Mouse (Mus musculus) adrenal gland, postnatal 14 days (tissue): ENCODE data around the gene Npb. TPM values are rescaled to one million over a fixed set of nuclear protein-coding genes. Genes with fewer than 3 reads are reported as not detected.

Source experiments
- DNase-seq: peaks from one replicate; pipeline ENCODE4 v3.0.0; 2021; ENCODE audit warnings: mixed read lengths
- total RNA-seq: library from RNA; stranded (reverse); gene quantifications from 2 replicates; pipeline ENCODE4 v1.2.3, GENCODE M21; 2021

Gene Npb
- total RNA-seq, 1 experiment from 2014 or later: 1.6 TPM

DNA sequence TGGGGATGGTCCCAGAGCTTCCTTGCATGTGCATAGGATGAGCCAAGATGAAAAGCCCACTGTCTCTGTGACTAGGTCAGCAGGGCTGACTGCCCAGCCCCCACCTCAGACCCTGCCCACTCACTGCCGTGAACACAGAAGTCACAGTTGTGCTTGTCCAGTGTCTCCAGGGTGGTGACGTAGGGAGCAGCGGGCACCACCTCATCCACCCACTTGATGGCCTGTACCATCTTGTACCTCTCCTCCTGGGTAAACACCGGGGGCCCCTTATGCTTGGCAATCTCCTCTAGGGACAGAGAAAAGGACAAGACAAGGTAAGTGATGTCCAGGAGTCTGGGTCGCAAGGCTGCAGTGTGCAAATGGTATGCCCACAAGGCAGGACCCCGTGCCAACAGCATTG lies 6.9 kb downstream of the Npb start:
- DNase-seq: no peak

DNA sequence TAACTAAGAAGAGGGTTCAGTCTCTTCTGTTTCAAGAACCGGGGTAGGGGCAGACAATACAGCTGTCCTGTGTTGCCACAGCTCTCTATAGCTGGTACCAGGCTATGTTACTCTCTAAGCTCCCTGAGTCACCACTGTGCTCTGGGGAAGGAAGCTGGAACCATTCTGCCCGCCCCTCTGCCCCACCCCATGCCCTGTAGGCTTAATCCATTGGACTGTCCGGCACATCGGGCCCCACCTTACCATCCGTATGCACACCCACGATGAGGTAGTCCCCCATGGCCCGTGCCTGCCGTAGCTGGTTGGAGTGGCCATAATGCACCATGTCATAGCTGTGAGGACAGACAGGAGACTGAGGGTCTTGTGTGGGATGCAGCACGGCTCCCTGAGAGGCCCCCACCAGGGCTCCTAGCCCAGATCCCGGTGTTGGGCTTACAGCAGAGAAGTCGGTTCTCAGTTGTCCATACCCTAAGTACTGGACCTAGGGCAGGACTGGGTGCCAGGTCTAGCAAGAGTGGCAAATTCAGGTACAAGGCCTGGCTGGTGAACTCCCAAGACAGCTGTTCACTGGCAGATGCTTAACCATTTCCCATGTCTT lies 7.4 kb downstream of the Npb start:
- DNase-seq: no peak

DNA sequence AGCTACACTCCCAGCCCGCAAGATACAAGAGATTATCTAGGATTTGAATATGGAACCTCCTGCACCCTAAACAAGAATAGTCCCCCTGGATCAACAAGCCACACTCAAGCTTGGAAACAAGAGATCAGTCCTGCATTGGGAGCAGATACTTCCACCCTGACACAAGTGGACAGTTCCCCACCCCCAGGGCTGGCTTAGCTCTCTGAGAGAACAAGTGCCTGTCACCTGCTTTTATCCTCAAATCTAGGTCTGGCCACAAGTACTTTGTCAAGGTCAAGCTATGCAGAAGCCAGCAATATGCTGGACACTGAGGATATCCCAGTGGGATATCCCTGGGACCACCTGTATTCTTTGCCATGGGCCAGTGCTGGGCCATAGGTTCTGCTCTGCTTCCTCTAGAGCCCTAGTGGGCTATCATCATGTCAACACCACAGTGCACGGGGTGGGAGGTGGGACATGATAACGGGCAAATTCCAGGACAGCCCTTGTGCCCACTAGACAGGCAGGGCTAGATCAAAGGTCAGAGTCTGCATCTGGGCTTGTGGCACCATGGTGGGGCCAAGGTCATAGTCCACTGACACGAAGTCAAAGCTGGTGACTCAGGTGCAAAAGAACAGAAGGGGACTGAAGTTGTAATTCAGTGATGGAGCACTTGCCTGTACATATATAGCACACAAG lies 8.5 kb downstream of the Npb start:
- DNase-seq: no peak

DNA sequence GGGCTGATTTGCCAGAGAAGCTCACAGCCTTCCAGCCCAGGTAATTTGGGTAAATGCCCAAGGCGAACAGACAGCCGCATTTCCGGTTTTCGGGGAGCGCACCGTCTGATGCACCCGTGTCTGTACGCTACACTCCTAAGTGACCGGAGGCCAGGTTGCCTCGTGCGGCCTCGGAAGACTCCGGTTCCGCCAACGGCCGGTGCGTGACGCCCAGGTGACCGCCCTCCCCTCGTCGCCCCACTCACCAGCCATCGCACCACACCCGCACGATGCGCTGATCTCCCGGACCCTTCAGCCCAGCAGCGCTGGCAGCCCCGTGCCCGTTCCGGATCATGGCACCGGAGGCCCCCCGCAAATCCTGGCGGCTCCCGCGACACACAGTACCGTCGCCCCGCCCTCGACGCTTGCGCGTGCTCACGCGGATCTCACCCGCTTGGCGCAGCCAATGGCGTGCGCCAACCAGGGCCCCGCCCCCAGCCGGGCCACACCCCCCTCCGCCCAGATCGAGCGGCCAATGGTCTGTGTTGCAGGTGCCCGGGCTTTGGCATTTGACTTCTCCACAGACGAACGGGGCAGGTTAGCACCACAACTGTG lies 9.3 kb downstream of the Npb start, which contains the start of gene Pcyt2:
Gene Pcyt2, minus strand, starts transcription at position 418 of the 594 bp plus-strand sequence.
- peak; percentile 97 for DNase-seq

DNA sequence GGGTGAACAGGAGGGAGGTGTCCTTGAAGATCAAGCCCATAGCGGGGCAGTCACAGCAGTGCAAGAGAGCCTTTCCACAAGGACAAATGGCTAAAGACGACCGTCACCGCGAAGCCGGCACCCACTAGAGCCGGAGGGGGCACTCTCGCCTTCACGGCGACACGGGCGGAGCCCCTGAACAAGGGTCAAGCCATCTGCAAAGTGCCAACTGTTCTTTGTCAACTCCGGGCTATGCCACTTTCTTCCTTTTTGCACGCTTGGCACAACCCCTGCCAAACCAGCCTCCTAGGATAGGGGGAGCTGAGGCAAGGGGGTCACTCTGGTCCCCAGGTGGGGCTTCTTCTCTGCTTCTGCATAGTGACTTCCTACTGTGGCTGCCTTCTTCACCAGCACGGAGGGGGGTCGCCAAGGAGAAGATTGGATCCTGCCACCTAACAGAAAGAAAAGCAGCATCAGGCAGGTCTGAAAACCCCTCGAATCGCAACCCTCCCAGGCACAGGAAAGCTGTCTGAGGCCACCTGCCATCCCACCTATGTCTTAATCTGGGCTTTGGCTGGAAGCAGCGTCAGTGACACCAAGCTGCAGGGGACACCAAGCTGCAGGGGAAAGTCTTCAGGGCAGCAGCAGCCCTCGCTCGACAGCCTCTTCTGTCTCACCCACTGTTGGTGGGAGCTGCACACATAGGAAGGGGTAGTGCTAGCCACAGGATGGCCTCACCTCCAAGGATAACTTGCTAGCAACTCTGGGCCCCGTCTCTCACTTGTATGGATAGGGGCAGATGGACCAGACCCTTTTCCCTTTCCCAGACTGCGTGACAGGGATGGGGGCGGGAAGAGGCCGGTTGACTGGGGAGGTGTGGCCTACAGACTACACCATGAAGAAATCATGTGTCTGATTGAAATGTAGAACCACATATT lies 10.6 kb downstream of the Npb start:
- DNase-seq: peak; percentile 43

DNA sequence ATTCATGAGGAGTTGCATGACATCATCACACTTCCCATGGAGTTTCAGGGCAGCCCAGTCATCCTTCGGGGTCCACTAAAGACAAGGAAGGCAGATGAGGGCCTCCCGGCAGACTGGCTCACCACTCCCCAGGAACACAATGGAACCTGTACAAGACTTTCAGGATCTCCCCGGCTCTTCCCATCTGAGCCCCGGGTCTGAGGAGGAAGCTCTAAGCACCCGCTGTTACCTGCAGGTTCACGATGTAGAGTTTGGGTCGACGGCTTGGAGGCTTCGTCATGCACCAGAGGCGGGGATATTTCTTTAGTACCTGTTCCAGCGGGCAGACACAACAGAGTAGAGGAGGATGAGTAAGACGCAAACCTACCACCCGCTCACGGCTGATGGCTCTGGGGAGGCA lies 11.9 kb downstream of the Npb start:
- no peak for DNase-seq

DNA sequence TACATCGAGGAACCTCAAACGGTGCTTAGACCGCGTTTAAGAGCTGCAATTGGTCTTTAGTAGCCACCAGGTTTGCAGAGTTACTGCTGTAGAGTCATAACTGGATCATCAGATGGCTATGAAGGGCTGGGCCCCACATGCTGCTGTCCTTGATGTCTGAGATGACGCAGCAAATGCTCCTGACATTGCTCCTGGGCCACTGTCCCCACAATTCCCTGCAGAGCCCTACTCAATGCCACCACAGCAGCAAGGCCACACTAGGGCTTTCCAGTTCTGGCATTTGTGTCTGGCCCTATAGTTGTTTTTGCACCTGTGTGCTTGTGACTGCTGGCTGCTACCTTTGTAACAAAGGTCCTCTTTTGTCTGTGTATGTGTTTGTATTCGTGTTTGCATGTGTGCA lies 14.5 kb downstream of the Npb start:
- peak; percentile 66 for DNase-seq

GRCm38 (mm10) chr11:120623961-120624679 lies 15.8 kb downstream of the Npb start:
- DNase-seq: peak; percentile 87

DNA sequence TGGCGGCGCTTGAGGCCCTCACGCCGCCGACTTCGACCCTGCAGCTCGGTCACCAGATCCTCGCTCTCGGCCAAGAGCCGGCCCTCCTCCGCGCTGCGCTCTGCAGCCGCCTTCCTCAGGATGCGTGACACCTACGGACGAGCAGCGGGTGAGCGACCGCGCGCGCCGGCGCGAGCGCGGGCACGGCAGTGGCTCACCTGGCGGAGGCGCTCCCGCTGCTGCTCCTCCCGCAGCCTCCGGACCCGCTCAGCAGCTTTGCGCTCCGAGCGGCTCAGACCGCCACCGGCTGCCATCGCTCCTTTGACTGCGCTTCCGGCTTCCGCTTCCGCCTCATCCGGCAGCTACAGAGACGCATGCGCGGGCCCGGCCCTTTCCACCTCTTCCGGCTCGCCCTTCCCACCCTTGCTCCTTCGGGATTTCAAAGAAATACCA lies 16.4 kb downstream of the Npb start:
- peak; percentile 93 for DNase-seq

- no peak for DNase-seq
These were observed 17.0 kb downstream of the Npb start, which contains the start of gene Sirt7 for GRCm38 (mm10) chr11:120625152-120625775. Gene Sirt7, minus strand, starts transcription at chr11:120625240.

DNA sequence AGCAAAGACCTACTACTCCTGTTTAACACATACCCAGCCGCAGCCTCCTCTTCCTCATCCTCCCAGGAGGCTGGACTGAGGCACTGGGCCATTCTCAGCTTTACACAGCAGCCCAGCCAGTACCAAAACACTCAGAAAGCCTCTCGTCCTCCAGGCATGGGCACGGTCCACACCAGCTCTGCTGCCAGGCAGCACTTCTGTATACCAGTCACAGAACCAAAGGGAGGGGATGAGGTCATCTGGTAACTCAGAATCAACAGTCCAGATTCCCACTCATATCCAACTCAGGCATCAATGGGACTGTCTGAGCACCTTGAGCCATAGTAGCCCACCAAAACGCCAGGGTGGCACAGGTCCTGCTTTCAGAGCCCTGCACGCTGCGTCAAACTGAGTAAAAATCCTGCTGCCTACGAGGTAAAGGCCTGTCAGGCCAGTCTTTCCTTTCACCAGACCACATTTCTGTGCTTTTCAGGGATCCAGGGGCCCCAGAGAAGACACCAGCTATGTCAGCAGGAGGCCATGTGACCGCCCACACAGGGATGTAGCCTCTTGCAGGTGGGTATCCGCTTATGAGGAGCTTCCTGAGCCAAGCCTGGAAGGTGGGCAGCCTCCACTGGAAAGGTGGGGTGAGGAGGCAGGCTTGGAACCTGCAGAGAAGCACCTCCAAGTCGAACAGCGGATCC lies 18.6 kb downstream of the Npb start:
- DNase-seq: no peak

DNA sequence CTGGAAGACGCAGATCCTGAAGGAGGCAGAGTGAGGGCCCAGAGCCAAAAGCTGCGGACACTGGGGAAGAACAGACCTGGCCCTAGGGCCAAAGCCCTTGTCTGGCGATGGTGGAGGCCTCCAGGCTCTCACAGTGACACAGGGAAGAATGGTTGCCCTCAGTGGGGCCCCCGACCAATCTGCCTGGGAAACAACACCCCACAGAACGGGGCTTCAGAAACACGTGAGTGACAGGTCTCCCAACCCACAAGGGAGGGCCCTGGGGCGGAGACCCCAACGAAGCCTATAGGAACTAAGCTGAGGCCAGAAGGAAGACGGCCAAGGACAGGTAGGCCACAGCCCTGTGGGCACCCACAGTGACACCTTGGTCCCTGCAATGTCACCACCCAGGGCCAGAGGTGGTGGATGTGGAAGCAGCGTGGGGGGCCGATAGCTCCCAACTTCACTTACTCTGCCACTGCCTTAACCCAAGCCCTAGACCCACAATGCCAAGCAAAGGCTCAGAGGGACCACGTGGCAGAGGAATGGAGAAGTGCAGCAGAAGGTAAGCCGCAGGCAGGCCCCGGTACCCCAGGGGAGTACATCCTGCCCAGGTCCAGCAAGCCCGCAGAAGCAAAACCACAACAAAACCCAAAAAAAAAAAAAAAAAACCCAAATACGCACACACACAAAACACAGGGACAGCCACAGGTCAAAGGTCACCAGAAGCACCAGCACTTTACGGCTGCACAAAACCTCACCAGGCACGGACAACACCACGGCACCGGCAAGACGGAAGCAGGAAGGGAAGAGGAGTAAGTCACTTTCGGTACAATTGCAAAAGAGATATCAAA lies 19.4 kb downstream of the Npb start:
- no peak for DNase-seq

DNA sequence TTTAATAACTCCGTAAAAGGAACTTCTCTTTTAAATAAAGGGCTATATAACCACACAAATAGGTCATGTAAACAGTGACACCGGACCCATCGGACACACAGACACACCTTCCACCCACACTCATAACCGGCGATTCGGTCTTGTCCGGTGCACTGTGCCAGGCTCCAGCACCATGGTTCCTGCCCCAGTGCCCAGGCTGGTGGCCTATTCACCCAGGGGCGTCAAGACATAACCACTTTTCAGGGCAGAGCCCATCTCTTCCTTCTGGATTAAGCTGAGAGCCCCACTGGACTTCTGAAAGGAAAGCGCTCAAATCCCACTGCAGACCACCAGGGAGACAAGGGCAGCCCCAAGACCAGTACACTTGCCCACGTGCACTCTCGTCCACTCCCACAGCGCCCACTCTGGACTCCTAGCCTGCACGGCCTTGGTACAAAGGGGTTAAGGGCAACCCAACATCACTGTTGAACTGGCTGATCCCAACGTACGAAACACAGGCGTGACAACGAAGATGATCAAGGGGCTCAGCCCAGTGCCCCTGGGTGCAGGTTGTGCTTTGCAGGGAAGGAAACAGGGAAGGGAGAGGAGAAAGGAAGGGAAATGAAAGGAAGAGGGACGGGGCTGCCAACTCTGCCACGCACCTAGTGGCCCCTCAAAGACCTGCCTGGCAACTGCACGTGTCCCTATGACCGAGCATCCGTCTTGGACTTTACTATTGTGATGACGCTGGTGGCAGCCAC lies 20.5 kb downstream of the Npb start:
- DNase-seq: no peak

DNA sequence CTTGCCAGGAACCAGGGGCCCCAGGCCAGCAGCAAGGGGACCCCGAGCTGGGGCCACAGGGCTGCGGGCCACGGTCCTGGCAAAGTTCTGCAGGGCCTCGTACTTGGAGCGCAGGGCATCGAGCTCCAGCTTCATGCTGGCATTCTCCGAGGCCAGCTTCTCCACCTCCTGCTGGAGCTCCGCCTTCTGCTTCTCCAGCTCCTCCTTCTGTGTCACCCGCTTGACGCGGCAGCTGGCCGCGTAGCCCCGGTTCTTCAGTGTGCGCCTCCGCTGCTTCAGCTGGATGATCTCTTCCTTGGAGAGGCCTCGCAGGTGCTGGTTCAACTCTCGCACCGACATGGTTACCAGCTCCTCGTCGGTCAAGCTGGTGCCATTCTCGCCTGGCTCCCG lies 21.1 kb downstream of the Npb start:
- DNase-seq: peak; percentile 63

GRCm38 (mm10) chr11:120629911-120630310 lies 21.6 kb downstream of the Npb start:
- DNase-seq: peak; percentile 75

GRCm38 (mm10) chr11:120630401-120630871 lies 22.2 kb downstream of the Npb start:
- DNase-seq: peak; percentile 74

GRCm38 (mm10) chr11:120630881-120631725 lies 22.8 kb downstream of the Npb start:
- DNase-seq: no peak
